ENCODE assay signal across 12 mouse cellular contexts in the genomic region with DNA sequence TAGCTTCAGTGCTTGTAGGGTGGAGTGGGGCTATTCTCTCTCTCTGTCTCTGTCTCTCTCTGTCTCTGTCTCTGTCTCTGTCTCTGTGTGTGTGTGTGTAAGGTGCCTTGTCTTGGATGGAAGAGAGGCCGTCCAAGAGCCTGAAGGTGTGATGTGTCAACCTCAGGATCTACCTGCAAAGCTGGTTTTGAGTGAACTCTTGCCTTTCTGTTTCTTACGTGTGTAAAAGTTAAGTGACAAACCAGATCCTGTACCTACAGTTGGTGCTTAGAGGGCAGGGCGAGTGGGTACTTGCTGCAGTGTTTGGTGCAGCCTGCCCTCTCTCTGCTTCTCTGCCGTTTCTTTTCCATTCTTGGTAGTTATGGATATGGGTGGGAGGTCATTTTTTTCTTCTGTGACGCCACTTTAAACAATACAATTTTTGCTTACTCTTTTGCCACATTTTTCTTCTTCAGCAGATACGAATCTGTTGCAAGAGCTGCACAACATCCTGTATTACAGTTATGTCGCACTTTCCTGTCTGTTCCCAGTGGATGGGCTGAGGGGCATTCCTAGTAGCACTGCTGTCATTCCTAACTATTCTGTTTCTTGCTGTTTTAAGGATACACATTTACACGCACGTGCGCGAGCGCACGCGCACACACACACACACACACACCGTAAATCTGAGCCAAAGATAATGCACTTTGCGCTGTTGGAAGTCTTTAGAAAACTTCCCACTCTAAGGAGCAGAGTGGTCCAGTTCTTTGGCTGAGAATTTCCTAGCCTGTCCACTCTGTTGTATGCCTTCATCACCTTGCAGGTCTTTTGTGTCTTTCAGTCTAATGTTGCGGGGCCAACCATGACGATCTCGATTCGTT. TPM values are rescaled to one million over a fixed set of nuclear protein-coding genes. Genes with fewer than 3 reads are reported as not detected.
A peak's percentile ranks its signal among the peaks of the same experiment; 100 is the strongest.
DNase-seq lines count a peak whose midpoint lies in the region; ATAC-seq and TF ChIP-seq lines count a peak whose summit lies in the region.
"Had no signal": no experiment of that assay in that cellular context is flagged by ENCODE, and none has a peak within 500 bp of the region (broad histone marks: within the 10 kb centered on the region; RNA-seq: fewer than 3 reads in every experiment).

No protein-coding gene starts in this region.

- ATAC-seq in liver, embryonic 11.5 days (replicated peaks; ENCODE audit: low FRiP score), result no peak
- peak; percentile 23 for ATAC-seq in inflammation-experienced regulatory T-cells, adult 6 months
- no peak for ATAC-seq in forebrain, embryonic 13.5 days

- 0 out of 2 replicates have a peak overlapping the region, but pooled peaks have one; percentile 3 for H3K27ac ChIP-seq in heart, embryonic 10.5 days
- no peak overlapping the region for H3K27ac ChIP-seq in liver, adult 2 months (replicated peaks; ENCODE audit: insufficient read depth, low read depth, low read length)
- H3K27ac ChIP-seq in liver, embryonic 11.5 days (ENCODE audit: low read depth, low read length), result no peak overlapping the region
- no peak overlapping the region for H3K27ac ChIP-seq in forebrain, embryonic 13.5 days
- H3K27ac ChIP-seq: liver, embryonic 15.5 days had no signal

- H3K27me3 ChIP-seq in heart, embryonic 10.5 days (ENCODE audit: insufficient read depth, poor library complexity, severe bottlenecking), result no peaks in the 10 kb centered on the region
- no peaks in the 10 kb centered on the region for H3K27me3 ChIP-seq in liver, adult 2 months (ENCODE audit: control insufficient read depth, insufficient read depth, low read length)
- H3K27me3 ChIP-seq in liver, embryonic 11.5 days (replicated peaks; ENCODE audit: control insufficient read depth, insufficient read depth, low read length), result no peaks in the 10 kb centered on the region
- H3K27me3 ChIP-seq in forebrain, embryonic 13.5 days, result no peaks in the 10 kb centered on the region
- H3K27me3 ChIP-seq: liver, embryonic 15.5 days had no signal

- no peaks in the 10 kb centered on the region for H3K36me3 ChIP-seq in heart, embryonic 10.5 days
- H3K36me3 ChIP-seq in liver, adult 2 months (ENCODE audit: control insufficient read depth, insufficient read depth, low read length), result no peaks in the 10 kb centered on the region
- H3K36me3 ChIP-seq in liver, embryonic 11.5 days (ENCODE audit: control insufficient read depth, insufficient read depth, low read length), result no peaks in the 10 kb centered on the region
- peaks cover 3% of the 10 kb centered on the region; the same call in 1 of the 2 replicates for H3K36me3 ChIP-seq in forebrain, embryonic 13.5 days (ENCODE audit: poor library complexity, severe bottlenecking)
- H3K36me3 ChIP-seq: liver, embryonic 15.5 days had no signal

- H3K4me3 ChIP-seq in heart, embryonic 10.5 days, result no peak overlapping the region
- H3K4me3 ChIP-seq in liver, adult 2 months (ENCODE audit: insufficient read depth, low read depth, low read length), result peak overlapping the region; percentile 1
- H3K4me3 ChIP-seq in liver, embryonic 11.5 days (ENCODE audit: low read depth, low read length), result no peak overlapping the region
- H3K4me3 ChIP-seq in forebrain, embryonic 13.5 days, result no peak overlapping the region
- H3K4me3 ChIP-seq: liver, embryonic 15.5 days had no signal

- H3K9ac ChIP-seq in liver, adult 2 months (ENCODE audit: low read depth, low read length), result no peak overlapping the region
- no peak overlapping the region for H3K9ac ChIP-seq in liver, embryonic 11.5 days (ENCODE audit: low read depth, low read length)
- no peak overlapping the region for H3K9ac ChIP-seq in forebrain, embryonic 13.5 days
- H3K9ac ChIP-seq: liver, embryonic 15.5 days had no signal

- TF ChIP-seq CTCF in liver, adult 2 months (IDR thresholded peaks at IDR 0.05; ENCODE audit: low read depth, low read length), result no peak

- no peak overlapping the region for H3K4me2 ChIP-seq in liver, embryonic 11.5 days
- H3K4me2 ChIP-seq in forebrain, embryonic 13.5 days, result no peak overlapping the region
- H3K4me2 ChIP-seq: liver, embryonic 15.5 days had no signal

- WGBS in heart, embryonic 10.5 days, result 86% methylated on average over 20 of the region's 20 CpGs
- 85% methylated on average over 20 of the region's 20 CpGs for WGBS in liver, adult 2 months
- WGBS in liver, embryonic 11.5 days, result 87% methylated on average over 20 of the region's 20 CpGs
- WGBS in forebrain, embryonic 13.5 days, result 89% methylated on average over 20 of the region's 20 CpGs

- no peaks in the 10 kb centered on the region for H3K9me3 ChIP-seq in heart, embryonic 10.5 days
- no peaks in the 10 kb centered on the region for H3K9me3 ChIP-seq in liver, embryonic 11.5 days (ENCODE audit: control insufficient read depth, low read length)
- no peaks in the 10 kb centered on the region for H3K9me3 ChIP-seq in forebrain, embryonic 13.5 days (replicated peaks)
- H3K9me3 ChIP-seq: liver, embryonic 15.5 days had no signal

- peak; percentile 57 for DNase-seq in heart, embryonic 10.5 days (ENCODE audit: low spot score)
- DNase-seq in heart, adult 8-10 months (ENCODE audit: low spot score), result no peak
- no peak for DNase-seq in liver, adult 2 months (ENCODE audit: extremely low read depth, low read depth, low spot score)
- no peak for DNase-seq in liver, embryonic 11.5 days (ENCODE audit: low spot score)
- peak; percentile 64 for DNase-seq in T-cell, adult 2 months (ENCODE audit: low spot score)
- no peak for DNase-seq in urinary bladder, postnatal 10 days (ENCODE audit: low spot score)
- DNase-seq: B cell, adult 2 months; cerebellum, postnatal 25 days; spleen, adult 18-20 months had no signal

- TF ChIP-seq POLR2A in liver, adult 2 months (IDR thresholded peaks at IDR 0.05; ENCODE audit: extremely low read depth, insufficient read depth, low read length), result no peak

- H3K79me2 ChIP-seq in liver, adult 2 months (ENCODE audit: control insufficient read depth, insufficient read depth, low read length), result peaks cover 11% of the 10 kb centered on the region; the same call in 1 of the 2 replicates

- peaks cover 63% of the 10 kb centered on the region for H3K4me1 ChIP-seq in heart, embryonic 10.5 days
- peaks cover 3% of the 10 kb centered on the region for H3K4me1 ChIP-seq in liver, adult 2 months (ENCODE audit: control insufficient read depth, insufficient read depth, low read length)
- no peaks in the 10 kb centered on the region for H3K4me1 ChIP-seq in liver, embryonic 11.5 days (replicated peaks; ENCODE audit: control insufficient read depth, insufficient read depth, low read length)
- peaks cover 19% of the 10 kb centered on the region for H3K4me1 ChIP-seq in forebrain, embryonic 13.5 days

RNA-seq across cellular contexts. Expression of a gene that starts 24.5 kb away (rescaled TPM):
- 7.7 and 8.8 TPM in 2 replicates for polyA plus RNA-seq in heart, embryonic 10.5 days (2016; fragmentation: Nextera tagmentation; extraction: Ambion mirVana)
- 1 to 10 TPM; 2.4 to 6.9 (median 4.2) TPM for total RNA-seq in heart, adult 8-10 months (2022)
- 5.9 and 6.0 TPM in 2 replicates for total RNA-seq in liver, adult 2 months (2014; rRNA removed)
- 2.1 and 5.3 TPM in 2 replicates for polyA plus RNA-seq in liver, adult 2 months (2012; rRNA removed)
- 3.7 and 4.8 TPM in 2 replicates for polyA plus RNA-seq in liver, embryonic 11.5 days (2014; fragmentation: Nextera tagmentation; extraction: Ambion mirVana)
- 10 to 100 TPM in 2 of 3 experiments, 1 to 10 TPM in 1; 1.9 to 18.4 (median 14.6) TPM for polyA plus RNA-seq in inflammation-experienced regulatory T-cells, adult 6 months (2017; shearing (Covaris generic))
- polyA plus RNA-seq in forebrain, embryonic 13.5 days (2015; fragmentation: Nextera tagmentation; extraction: Ambion mirVana), result 26.2 and 31.6 TPM in 2 replicates

Comparison
In these comparisons a context has a peak if more than half of its experiments do, and no peak if none do; other contexts are left out.
1. DNase-seq: peak in heart, embryonic 10.5 days (single experiment) and T-cell, adult 2 months (single experiment); none in heart, adult 8-10 months (single experiment), liver, adult 2 months (single experiment), liver, embryonic 11.5 days (single experiment) and urinary bladder, postnatal 10 days (single experiment).